Mouse (Mus musculus) heart, embryonic 13.5 days (tissue): Measurements from ENCODE around the gene Cul5. TPM values are rescaled to one million over a fixed set of nuclear protein-coding genes. Genes with fewer than 3 reads are reported as not detected.

Experiments used
- ATAC-seq: fragments of 200-750 bp; cut with Nextera tagmentation; 2 replicates; pipeline ENCODE4 v1.8.0; 2017; ENCODE audit warnings: moderate TSS enrichment; ENCODE audit not compliant: insufficient number of reproducible peaks, low FRiP score, low TSS enrichment; ENCODE audit errors: extremely low read depth
- H3K27ac ChIP-seq: fragments of 300-500 bp; sonication (generic); replicated peaks from 2 replicates; pipeline ENCODE4 v1.5.1; 2015; ENCODE audit warnings: moderate library complexity, mild to moderate bottlenecking, inconsistent platforms
- H3K27me3 ChIP-seq: fragments of 300-500 bp; sonication (generic); replicated peaks from 2 replicates; pipeline ENCODE4 v1.6.1; 2015; ENCODE audit warnings: mild to moderate bottlenecking, inconsistent platforms
- H3K36me3 ChIP-seq: fragments of 300-500 bp; sonication (generic); 2 replicates; pipeline ENCODE4 v1.6.1; 2015; ENCODE audit warnings: mild to moderate bottlenecking, inconsistent platforms
- H3K4me1 ChIP-seq: fragments of 300-500 bp; sonication (generic); 2 replicates; pipeline ENCODE4 v1.6.1; 2015; ENCODE audit warnings: inconsistent platforms
- H3K4me2 ChIP-seq: fragments of 300-500 bp; sonication (generic); 2 replicates; pipeline ENCODE4 v1.6.1; 2015; ENCODE audit warnings: inconsistent platforms, mild to moderate bottlenecking, moderate library complexity
- H3K4me3 ChIP-seq: fragments of 300-500 bp; sonication (generic); 2 replicates; pipeline ENCODE4 v1.5.1; 2015; ENCODE audit warnings: moderate library complexity, mild to moderate bottlenecking, inconsistent platforms
- H3K9ac ChIP-seq: fragments of 300-500 bp; sonication (generic); 2 replicates; pipeline ENCODE4 v1.6.1; 2015; ENCODE audit warnings: inconsistent platforms, mild to moderate bottlenecking, moderate library complexity
- H3K9me3 ChIP-seq: fragments of 300-500 bp; sonication (generic); 2 replicates; pipeline ENCODE4 v1.6.1; 2016; ENCODE audit warnings: inconsistent platforms
- WGBS: fragments of 180-500 bp; shearing (Covaris S2); methylation state at CpG from one replicate; pipeline ENCODE4 v1.1.7; 2015; ENCODE audit warnings: mixed read lengths; 5-methylcytosine and 5-hydroxymethylcytosine counted together
- polyA plus RNA-seq: library from polyadenylated mRNA; unstranded; fragments of >200 nt; fragmentation: Nextera tagmentation; extraction: Ambion mirVana; gene quantifications from 2 replicates; pipeline ENCODE4 v1.2.1, GENCODE M21; 2015

Cul5 gene
- polyA plus RNA-seq, 1 experiment from 2014 or later = 21.4 TPM

GRCm38 (mm10) chr9:53604954-53605353 lies 64.9 kb downstream of the Cul5 start:
- Histone ChIP-seq H3K4me3 (no peak overlapping the region), H3K4me2 (no peak overlapping the region), H3K9me3 (no peaks in the 10 kb centered on the region), H3K9ac (no peak overlapping the region), H3K27me3 (no peaks in the 10 kb centered on the region), H3K4me1 (peaks cover 51% of the 10 kb centered on the region), H3K27ac (no peak overlapping the region), H3K36me3 (peaks cover 16% of the 10 kb centered on the region; the same call in 1 of the 2 replicates)
- 71% methylated on average over 5 of the region's 5 CpGs for WGBS
- ATAC-seq = no peak

- H3K4me1 ChIP-seq = peaks cover 44% of the 10 kb centered on the region
- H3K4me3 ChIP-seq = no peak overlapping the region
- H3K27me3 ChIP-seq = no peaks in the 10 kb centered on the region
- ATAC-seq = no peak
- no peak overlapping the region for H3K9ac ChIP-seq
- H3K4me2 ChIP-seq = no peak overlapping the region
- WGBS = 54% methylated on average over 3 of the region's 3 CpGs
- H3K9me3 ChIP-seq = no peaks in the 10 kb centered on the region
- H3K27ac ChIP-seq = peak overlapping the region; percentile 48; the same call in 1 of the 2 replicates
- H3K36me3 ChIP-seq = peaks cover 16% of the 10 kb centered on the region; the same call in 1 of the 2 replicates
Observed at GRCm38 (mm10) chr9:53603849-53604248, 66.0 kb downstream of the Cul5 start.

- Histone ChIP-seq H3K4me1 (peaks cover 39% of the 10 kb centered on the region), H3K36me3 (peaks cover 16% of the 10 kb centered on the region; the same call in 1 of the 2 replicates), H3K4me3 (no peak overlapping the region), H3K9ac (no peak overlapping the region), H3K9me3 (no peaks in the 10 kb centered on the region), H3K4me2 (no peak overlapping the region), H3K27me3 (no peaks in the 10 kb centered on the region), H3K27ac (peak overlapping the region; percentile 48; the same call in 1 of the 2 replicates)
- no peak for ATAC-seq
- 64% methylated on average over 1 of the region's 1 CpGs for WGBS
Observed at GRCm38 (mm10) chr9:53603384-53603783, 66.4 kb downstream of the Cul5 start.

- Histone ChIP-seq H3K27me3 (no peaks in the 10 kb centered on the region), H3K27ac (no peak overlapping the region), H3K36me3 (peaks cover 23% of the 10 kb centered on the region), H3K4me1 (peaks cover 36% of the 10 kb centered on the region), H3K4me3 (no peak overlapping the region), H3K9me3 (no peaks in the 10 kb centered on the region), H3K9ac (no peak overlapping the region), H3K4me2 (no peak overlapping the region)
- 83% methylated on average over 2 of the region's 2 CpGs for WGBS
- ATAC-seq = no peak
Observed at GRCm38 (mm10) chr9:53601541-53601940, 68.3 kb downstream of the Cul5 start.

GRCm38 (mm10) chr9:53598631-53599030 lies 71.2 kb downstream of the Cul5 start:
- no peak overlapping the region for H3K27ac ChIP-seq
- H3K9me3 ChIP-seq = no peaks in the 10 kb centered on the region
- no peak overlapping the region for H3K4me2 ChIP-seq
- H3K36me3 ChIP-seq = peaks cover 43% of the 10 kb centered on the region
- WGBS = 76% methylated on average over 6 of the region's 6 CpGs
- no peak overlapping the region for H3K4me3 ChIP-seq
- no peaks in the 10 kb centered on the region for H3K27me3 ChIP-seq
- ATAC-seq = no peak
- H3K9ac ChIP-seq = no peak overlapping the region
- peaks cover 14% of the 10 kb centered on the region for H3K4me1 ChIP-seq

GRCm38 (mm10) chr9:53596971-53597600 lies 72.7 kb downstream of the Cul5 start:
- 0 out of 2 replicates have a peak, but pooled peaks cover 5% of the 10 kb centered on the region for H3K4me1 ChIP-seq
- no peaks in the 10 kb centered on the region for H3K9me3 ChIP-seq
- no peak overlapping the region for H3K4me2 ChIP-seq
- no peak overlapping the region for H3K9ac ChIP-seq
- H3K27me3 ChIP-seq = no peaks in the 10 kb centered on the region
- H3K36me3 ChIP-seq = peaks cover 48% of the 10 kb centered on the region
- no peak for ATAC-seq
- no peak overlapping the region for H3K27ac ChIP-seq
- no peak overlapping the region for H3K4me3 ChIP-seq
- WGBS = 85% methylated on average over 4 of the region's 4 CpGs

GRCm38 (mm10) chr9:53594764-53595163 lies 75.0 kb downstream of the Cul5 start:
- Histone ChIP-seq H3K36me3 (peaks cover 70% of the 10 kb centered on the region), H3K27ac (no peak overlapping the region), H3K4me2 (no peak overlapping the region), H3K4me1 (no peaks in the 10 kb centered on the region), H3K9ac (no peak overlapping the region), H3K27me3 (no peaks in the 10 kb centered on the region), H3K4me3 (no peak overlapping the region), H3K9me3 (no peaks in the 10 kb centered on the region)
- no peak for ATAC-seq
- 17% methylated on average over 3 of the region's 3 CpGs for WGBS

- 85% methylated on average over 4 of the region's 4 CpGs for WGBS
- Histone ChIP-seq H3K27me3 (no peaks in the 10 kb centered on the region), H3K9me3 (no peaks in the 10 kb centered on the region), H3K36me3 (peaks cover 91% of the 10 kb centered on the region), H3K4me3 (no peak overlapping the region), H3K9ac (no peak overlapping the region), H3K4me1 (no peaks in the 10 kb centered on the region), H3K27ac (no peak overlapping the region), H3K4me2 (no peak overlapping the region)
- ATAC-seq = no peak
Observed at GRCm38 (mm10) chr9:53581870-53582269, 87.9 kb downstream of the Cul5 start.

- no peak for ATAC-seq
Observed at GRCm38 (mm10) chr9:53575721-53576120, 94.1 kb downstream of the Cul5 start.

GRCm38 (mm10) chr9:53572516-53573307 lies 97.1 kb downstream of the Cul5 start:
- H3K9ac ChIP-seq = no peak overlapping the region
- H3K9me3 ChIP-seq = no peaks in the 10 kb centered on the region
- 73% methylated on average over 7 of the region's 7 CpGs for WGBS
- no peak overlapping the region for H3K4me2 ChIP-seq
- H3K27ac ChIP-seq = no peak overlapping the region
- ATAC-seq = no peak
- H3K4me3 ChIP-seq = no peak overlapping the region
- H3K36me3 ChIP-seq = peaks cover 75% of the 10 kb centered on the region
- no peaks in the 10 kb centered on the region for H3K4me1 ChIP-seq
- H3K27me3 ChIP-seq = no peaks in the 10 kb centered on the region

More at GRCm38 (mm10) chr9:53575721-53576120, 94.1 kb downstream of the Cul5 start:
- Histone ChIP-seq H3K27me3 (no peaks in the 10 kb centered on the region), H3K4me1 (no peaks in the 10 kb centered on the region), H3K9ac (no peak overlapping the region), H3K4me2 (no peak overlapping the region), H3K27ac (no peak overlapping the region), H3K4me3 (no peak overlapping the region), H3K36me3 (peaks cover 79% of the 10 kb centered on the region), H3K9me3 (no peaks in the 10 kb centered on the region)
- WGBS = 83% methylated on average over 5 of the region's 5 CpGs

- no peaks in the 10 kb centered on the region for H3K27me3 ChIP-seq
- WGBS = 85% methylated on average over 6 of the region's 6 CpGs
- H3K4me2 ChIP-seq = no peak overlapping the region
- H3K9ac ChIP-seq = no peak overlapping the region
- peaks cover 77% of the 10 kb centered on the region for H3K36me3 ChIP-seq
- H3K9me3 ChIP-seq = no peaks in the 10 kb centered on the region
- no peak overlapping the region for H3K4me3 ChIP-seq
- no peaks in the 10 kb centered on the region for H3K4me1 ChIP-seq
- no peak for ATAC-seq
- no peak overlapping the region for H3K27ac ChIP-seq
Observed at GRCm38 (mm10) chr9:53570662-53571061, 99.2 kb downstream of the Cul5 start.
